Mouse (Mus musculus): ENCODE measurements at regions not wholly inside any gene's neighbourhood (a gene's known extent, or its start where the extent isn't known, plus 50 kb on each side); places are given as distances from the start of the nearest gene placed in this dataset.

DNA sequence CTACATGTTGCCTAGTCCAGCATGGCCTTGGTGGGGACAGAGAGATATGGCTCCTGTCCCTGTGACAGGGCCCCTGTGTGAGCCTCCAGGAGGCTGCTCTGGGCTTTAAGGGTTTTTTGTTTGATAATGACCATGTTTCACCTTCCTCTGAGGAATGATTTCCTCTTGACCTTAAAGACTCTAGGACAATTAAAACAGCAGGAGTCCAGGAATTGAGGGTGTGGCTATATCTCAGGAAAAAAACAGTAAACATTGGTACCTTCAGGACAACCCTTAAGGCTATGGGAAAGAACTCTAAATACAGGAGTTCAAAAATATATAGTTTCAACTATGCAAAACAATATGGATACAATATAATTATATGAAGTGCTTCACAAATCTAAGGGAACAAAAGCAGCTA is 1351.6 kb downstream of the Gm9008 start:
- DNase-seq (ENCODE audit: low read depth, low spot score): peak; percentile 57

All from R1 (cell line).